Mouse (Mus musculus): Measurements from ENCODE around the gene Gm2004.
"Not testable (repeated sequence)": the region's sequence is repeated elsewhere in the genome, so short reads cannot be mapped to it uniquely, and the experiment has no call there.

The Gm2004 gene

GRCm38 (mm10) chr2:176149725-176150124 lies at the start of gene Gm2004:
Gm2004 (minus strand) TSS chr2:176149825.
- DNase-seq, result not testable (repeated sequence)

All from thymus, postnatal 14 days (tissue).